Mouse (Mus musculus) embryo, embryonic 10.5 days (tissue): ENCODE data around the gene Il12rb1.

Source experiments
- DNase-seq: peaks from one replicate; pipeline ENCODE4 v3.0.0-alpha.2; 2015; ENCODE audit warnings: low spot score

The Il12rb1 gene

DNA sequence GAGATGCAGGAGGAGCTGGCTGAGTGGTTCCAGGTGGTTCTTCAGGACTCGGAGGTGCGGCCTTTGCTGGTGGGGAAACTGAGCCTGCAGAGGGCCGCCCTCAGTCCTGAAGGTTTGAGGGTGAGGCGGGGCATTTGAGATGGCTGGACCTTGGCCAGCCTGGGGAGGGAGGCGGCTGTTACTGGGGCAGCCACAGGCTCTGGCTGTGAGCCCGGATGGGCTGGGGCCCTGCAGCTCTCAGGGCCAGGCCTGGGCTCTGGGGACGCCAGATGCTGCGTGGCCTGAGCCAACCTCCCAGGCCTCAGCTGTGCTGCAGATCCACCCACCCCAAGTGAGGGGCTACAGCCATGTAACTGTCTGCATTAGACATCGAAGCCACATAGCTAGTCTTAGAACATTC is 34.4 kb upstream of the Il12rb1 start:
- no peak for DNase-seq

DNA sequence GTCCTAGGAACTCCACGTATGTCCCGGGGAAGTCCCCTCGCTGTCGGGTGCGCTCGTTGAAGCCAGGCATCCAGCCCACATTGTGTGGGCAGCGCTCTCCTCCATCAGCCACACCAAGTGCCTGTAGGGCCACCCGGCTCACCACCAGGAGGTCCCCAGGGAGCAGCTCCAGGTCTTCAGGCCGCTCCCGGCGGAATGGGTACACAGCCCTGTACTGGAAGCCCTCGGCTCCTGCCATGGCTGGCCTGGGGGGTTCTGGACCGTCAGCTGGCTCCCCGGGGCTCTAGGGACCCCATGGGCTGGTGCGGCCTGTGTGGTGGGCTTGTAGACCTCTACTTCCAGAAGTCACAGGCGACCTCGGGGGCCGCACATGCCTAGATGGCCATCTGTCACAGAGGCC is 33.5 kb upstream of the Il12rb1 start:
- DNase-seq: no peak

DNA sequence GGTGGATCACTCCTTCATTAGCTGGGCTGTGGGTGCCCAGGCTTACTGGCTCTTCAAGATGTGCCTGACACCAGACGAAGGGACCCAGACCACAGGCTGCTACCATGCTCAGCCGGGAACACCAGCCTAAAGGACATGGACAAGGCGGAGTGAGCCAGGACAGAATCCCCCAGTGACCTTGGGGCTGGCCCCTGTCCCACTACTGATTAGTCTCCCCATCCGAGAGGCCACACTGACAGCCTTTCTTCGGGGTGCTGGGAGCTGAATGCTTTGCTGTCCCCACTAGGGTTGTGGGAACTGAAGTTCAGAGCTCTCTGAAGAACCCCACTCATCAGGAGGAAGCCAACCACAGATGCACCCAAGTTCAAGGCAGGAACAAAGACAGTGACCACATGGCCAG is 33.0 kb upstream of the Il12rb1 start:
- no peak for DNase-seq

GRCm38 (mm10) chr8:70775851-70776495 is 32.3 kb upstream of the Il12rb1 start:
- no peak for DNase-seq

DNA sequence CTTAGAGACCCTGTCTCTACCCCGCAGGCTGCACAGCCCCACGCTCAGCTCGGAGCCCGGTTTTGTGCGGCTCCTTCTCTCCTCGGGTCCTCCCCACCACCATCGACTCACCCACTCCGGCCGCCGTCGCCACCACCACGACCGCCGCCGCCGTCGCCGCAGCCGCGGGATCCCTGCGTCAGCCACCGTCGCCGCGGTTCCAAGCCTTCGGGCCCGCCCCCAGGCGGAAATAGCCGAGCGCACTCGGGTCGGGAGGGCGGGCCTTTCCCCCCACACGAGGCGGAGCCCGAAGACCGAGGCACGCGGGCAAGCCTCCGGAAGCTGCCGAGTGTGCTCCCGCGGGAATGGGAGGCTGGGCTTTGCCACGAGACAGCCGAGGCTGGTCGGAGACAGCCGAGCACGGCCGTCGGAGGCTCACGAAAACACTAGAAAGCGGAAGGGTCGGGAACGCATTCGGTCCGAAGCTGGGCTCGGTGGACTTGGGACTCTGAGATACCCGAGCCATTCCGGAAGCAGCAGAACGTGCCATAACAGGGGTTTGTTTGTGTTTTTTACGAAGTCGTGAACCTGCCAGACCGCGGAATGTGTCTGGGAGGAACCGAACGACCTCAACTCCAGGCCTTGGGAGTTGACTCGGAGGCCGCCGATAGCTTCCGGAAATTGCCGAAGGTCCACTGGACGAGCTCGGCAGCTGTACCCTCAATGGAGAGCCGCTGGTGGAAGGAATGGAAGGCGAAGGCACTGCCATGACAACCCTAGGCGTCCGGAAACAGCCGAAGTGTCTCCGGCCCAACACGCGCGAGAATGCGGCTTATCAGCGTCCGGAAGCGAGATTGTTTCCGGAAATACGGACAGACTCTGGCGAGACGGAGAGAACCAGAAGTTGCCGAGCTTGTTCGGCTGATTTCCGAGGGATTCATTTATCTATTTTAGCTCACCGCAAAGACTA is 31.5 kb upstream of the Il12rb1 start, which contains the start of gene Pik3r2:
Pik3r2 (minus strand) TSS at position 218 of the 949 bp plus-strand sequence.
- DNase-seq: peak; percentile 98

DNA sequence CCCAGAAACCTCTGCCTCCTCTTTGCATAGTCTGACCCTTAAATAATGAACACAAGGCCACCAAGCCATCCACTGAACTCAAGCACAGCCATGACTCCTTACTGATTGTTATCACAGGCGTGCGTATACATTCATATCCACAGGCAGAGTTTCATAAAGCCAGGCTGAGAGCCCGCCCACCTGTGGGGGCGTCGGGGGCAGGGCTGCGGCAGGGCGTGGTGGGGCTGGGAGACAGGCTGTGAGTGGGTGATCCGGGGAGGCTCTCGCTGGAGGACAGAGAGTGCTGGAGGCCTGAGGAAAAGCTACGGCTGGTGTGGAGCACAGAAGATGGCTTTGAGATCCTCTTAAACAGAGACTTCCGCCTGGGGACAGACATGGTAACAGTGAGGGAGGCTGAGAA is 28.2 kb upstream of the Il12rb1 start:
- no peak for DNase-seq

- DNase-seq: no peak
Observed at GRCm38 (mm10) chr8:70786291-70787050, 21.8 kb upstream of the Il12rb1 start.

GRCm38 (mm10) chr8:70787051-70787445 is 21.2 kb upstream of the Il12rb1 start:
- DNase-seq: no peak

- DNase-seq: peak; percentile 83
Observed at GRCm38 (mm10) chr8:70787941-70788667, 20.1 kb upstream of the Il12rb1 start.

DNA sequence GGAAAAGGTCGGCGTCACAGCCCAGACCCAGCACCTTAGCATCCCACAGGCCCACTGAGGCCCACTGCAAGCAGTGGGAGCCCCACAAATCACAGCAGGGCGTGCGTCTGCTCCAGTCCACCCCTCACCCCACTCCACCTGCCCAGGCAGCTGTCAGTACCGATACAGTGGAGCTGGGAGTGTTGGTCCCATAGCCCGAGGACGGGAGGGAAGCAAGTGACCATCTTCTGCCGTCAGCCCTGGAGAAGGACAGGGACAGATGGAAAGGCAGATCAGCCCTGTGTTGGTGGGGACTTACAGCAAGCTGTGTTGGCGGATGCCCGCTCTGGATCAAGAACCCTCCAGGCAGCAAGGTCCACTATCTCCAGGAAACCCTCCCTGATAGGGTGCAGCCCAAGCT is 19.2 kb upstream of the Il12rb1 start:
- no peak for DNase-seq

- DNase-seq: no peak
Observed at GRCm38 (mm10) chr8:70790846-70791245, 17.4 kb upstream of the Il12rb1 start.

DNA sequence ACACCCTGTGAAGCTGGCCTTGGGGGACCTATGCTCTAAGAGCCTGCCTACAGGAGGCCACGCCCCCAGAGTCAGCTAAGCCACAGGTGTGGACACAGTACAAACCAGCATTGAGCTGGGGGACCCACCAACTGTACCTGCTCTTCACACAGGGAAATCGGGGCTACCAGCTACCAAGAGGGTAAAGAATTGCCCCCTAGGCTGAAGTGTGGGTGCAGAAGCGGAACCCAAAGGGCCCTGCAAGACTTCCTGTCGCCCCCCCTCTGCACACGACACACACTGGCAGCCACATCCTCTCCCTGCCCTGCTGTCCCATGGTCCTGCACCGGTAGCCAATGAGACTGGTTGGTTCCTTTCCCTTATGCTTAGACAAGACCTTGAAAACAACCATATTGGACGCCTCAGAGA is 17.0 kb upstream of the Il12rb1 start:
- no peak for DNase-seq

GRCm38 (mm10) chr8:70791975-70792691 is 16.1 kb upstream of the Il12rb1 start:
- DNase-seq: peak; percentile 98

DNA sequence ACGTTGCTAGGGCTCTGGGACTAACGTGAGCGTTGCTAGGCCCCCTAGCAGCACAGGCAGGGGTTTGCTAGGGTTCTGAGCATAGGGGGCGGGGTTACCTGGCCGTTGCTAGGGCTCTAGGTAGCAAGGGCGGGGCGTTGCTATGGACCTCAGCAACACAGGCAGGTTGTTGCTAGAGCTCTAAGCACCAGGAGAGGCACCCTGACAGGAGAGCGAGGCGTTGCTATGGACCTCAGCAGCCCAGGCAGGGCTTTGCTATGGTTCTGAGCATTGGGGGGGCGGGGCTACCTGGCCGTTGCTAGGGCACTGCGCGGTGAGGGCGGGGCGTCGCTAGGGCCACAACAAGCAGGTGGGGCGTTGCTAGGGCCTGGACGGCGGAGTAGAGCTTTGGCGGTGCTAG is 15.5 kb upstream of the Il12rb1 start:
- DNase-seq: no peak

DNA sequence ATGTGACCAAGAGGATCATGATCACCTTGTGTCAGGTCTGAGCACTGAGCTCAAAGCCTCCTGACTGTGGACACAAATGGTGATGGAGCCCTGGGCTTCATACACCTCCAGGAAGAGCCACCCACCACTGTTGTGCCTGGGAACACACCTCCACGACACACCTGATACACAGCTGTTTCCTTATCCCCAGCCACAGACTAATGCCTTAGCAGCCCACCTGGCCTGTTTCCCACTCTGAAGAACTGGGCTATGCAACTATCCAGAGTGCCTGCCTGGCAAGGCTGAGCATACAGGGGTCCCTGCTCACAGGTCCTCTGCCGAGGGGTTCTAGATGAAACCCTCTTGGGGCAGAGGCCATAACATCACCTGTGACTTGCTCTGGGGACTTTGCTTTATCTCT is 14.0 kb upstream of the Il12rb1 start:
- no peak for DNase-seq

DNA sequence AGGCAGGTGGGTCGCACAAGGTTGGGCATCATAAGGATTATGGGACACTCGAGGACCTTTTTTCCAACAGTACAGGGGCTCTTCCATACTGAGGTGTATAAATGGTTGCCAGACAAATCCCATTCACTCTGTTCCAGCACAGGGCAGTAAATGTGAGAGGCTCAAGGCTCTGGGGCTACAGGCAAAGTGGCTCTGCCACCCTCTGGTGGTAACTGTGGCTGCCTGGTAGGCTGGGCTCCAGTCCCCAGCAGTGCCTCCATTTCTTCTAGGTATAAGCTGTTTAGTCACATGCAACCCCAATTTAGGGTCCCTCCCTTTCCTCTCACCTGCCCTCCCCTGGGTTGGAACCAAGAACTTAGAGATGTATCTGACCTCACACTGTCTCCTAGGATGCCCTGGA is 12.9 kb upstream of the Il12rb1 start:
- DNase-seq: no peak

- DNase-seq: no peak
Observed at GRCm38 (mm10) chr8:70796403-70797080, 11.7 kb upstream of the Il12rb1 start.

GRCm38 (mm10) chr8:70797081-70798070 is 10.9 kb upstream of the Il12rb1 start:
- peak; percentile 97 for DNase-seq

- DNase-seq: no peak
Observed at GRCm38 (mm10) chr8:70798281-70798680, 10.0 kb upstream of the Il12rb1 start.
